Mouse (Mus musculus) layer of hippocampus, adult 11-12 months (tissue): ENCODE data around the gene Esrrg.

Experiments
- DNase-seq: peaks from one replicate; pipeline ENCODE4 v3.0.0; 2022; ENCODE audit warnings: low spot score

Esrrg gene

DNA sequence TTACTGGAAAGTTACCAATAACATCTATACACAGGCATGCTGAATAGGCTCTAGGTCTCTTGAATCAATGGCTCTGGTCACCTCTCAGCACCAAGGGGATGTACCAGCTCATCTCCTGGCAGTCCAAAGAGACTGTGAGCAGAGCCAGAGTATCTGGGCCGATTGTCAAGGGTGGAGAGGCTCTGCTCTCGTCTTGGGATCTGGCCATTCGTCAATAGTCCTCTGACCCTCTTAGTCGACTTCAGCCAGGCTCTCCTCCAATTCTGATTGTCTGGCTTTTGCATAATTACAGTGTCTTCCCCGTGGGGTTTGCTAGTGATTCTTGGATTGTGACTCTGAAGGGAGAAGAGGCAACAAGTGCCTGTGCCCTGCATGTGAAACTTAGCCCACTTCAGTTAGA, 41.3 kb downstream of the Esrrg start:
- no peak for DNase-seq

DNA sequence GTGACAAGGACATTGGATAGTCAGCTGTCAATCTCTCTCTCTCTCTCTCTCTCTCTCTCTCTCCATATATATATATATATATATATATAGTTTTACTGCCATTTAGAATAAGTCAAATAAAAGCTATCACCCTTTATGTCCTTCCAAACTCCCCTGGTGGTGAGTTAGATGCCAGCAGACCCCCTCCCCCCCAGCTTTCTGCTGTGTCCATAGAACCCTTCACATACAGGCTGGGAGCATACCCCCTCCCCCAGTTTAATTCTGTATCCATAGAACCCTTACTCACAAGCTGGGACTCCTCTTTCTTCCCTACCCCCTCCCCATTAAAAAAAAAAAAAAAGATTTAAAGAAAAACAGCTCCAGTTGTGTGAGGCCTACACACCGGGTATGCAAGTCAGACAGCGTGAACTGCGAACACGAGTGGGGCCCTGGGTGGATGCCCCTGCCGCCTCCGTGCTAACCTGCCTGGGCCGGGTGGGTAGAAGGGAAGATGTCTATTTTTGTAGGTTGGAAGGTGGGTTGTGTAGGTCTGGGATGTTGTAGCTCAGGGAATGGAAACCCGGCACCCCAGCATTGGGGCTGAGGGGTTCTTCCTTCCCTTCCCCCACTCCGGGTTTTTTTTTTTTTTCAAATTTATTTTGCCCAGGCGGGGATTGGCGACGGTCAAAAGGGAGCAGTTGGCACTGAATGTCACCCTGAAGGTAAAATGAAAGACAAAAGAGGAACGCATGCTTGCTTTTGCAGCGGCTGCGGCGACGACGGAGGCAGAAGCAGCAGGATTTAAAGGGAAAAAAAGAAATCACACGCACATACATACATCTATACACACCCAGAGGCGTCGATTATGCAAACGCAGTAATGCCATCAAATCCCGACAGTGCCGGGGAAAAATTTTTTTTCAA, 42.4 kb downstream of the Esrrg start:
- DNase-seq: no peak

DNA sequence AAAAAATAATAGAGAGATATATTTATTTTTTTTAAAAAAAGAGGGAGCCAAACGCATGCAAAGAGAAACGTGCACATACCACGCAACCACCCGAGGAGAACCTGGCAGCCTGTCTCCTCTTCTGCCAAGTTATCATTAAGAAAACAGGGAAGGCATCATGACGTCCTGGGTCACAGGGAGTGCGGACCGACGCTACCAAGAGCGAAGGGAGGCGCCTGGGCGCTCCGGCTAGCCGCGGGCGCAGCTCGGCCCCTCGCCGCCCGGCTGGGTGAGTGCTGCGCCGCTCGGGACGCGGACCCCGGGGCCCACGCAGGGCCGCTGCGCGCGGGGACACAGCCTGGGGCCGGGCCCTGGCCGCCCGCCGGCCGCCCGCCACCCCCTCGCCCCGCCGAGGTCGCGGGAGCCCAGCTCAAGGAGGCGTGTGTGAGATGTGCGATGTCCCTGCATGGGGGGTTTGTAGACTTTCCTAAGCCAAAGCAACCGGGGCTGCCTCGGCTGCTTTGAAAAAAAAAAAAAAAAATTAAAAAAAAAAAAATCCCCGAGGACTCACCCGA, 43.2 kb downstream of the Esrrg start:
- DNase-seq: peak; percentile 40

DNA sequence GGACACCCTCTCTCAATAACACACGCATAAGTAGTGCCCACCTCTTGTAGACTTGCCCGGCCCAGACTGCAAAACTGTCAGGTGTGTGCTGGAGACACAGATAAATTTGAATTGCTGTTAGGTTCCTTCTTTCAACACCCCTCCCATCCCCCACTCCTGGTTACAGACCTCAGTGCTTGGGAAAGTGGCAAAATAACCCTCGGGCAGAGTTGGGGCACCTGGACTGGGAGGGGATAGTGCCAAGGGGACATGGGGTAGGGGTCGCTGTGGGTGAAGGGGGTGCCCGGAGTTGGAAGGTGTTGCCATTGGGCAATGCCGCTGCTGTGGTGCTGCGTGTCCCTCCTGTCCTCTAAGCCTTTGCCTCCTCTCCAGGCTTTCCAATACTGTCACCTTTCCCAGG, 43.9 kb downstream of the Esrrg start:
- DNase-seq: no peak

DNA sequence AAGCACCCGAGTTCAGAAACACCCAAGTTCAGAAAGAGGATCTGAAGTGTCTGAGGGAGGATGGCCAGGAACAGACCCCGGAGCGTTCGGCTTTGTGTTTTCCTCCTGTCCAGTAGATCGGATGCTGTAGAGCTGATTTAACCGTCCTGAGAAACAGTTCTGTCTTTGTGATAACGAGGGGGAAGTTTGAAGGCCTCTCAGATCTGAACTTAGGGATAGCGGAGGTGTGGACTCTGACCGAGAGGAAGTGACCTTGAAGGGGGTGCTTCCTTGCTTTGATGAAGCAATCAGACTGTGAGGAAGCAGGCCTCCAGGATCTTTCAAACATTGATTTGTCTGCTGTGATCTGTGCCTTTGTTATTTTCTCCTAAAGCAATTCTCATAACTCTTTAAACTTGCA, 44.8 kb downstream of the Esrrg start:
- no peak for DNase-seq

DNA sequence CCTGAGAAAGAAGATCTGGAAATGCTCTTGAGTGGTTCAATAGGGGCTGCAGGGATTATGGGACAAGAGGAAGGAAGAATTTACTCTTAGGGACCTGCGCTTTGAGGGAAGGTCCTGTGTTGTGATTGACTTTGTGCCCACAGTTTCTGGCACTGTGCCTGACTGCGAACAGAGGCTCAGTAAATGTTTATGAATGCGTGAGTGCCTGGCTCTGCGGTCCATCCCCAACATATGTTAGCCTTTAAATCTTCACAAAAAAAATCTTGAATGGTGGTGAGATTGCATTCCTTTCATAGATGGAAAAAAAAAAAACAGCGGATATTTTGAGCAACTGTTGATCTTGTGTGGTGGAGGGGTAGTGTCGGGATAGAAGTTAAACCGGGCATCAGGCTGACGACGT, 52.4 kb downstream of the Esrrg start:
- DNase-seq: no peak

DNA sequence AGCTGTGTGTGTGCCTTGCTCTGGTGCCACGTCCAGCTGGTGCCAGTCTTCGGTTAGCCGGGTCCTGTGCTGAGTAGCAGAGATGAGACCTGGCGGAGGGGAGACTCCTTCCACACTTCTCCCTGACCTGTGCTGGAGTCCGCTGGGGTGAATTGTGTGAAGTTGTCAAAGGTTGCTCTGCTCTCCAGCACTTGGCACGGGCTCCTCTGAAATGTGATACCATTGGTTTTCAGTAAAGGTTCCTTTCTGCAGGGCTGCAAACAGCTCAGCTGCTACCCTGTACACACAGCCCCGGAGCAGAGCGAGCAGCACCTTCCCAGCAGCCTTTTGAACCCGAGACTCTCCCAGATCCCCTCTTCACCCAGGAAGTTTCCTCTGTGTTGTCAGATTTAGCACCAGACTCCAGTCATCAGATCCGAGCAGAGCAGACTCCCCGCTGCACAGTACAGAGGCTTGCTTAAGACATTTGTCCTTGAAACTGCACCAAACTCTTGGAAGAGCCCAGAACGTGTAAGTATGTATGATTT, 53.6 kb downstream of the Esrrg start:
- DNase-seq: no peak

DNA sequence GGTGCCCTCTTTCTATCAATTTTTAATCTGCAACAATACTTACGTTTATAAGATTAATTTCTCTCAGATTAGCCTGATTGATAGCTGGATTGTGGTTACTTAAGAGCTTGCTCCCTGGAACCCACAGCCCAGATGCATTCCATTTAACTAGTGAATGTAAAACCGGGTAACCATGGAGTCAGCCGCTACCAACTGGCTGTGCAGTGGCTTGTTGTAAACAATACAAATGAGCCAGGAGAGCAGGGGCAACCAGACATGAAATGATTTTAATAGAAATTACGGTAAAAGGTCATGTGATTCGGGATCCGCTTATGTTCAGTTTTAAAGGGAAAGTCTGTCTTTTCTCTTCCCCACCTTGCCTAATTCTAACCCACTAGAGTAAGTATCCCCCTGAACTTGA, 54.8 kb downstream of the Esrrg start:
- no peak for DNase-seq

DNA sequence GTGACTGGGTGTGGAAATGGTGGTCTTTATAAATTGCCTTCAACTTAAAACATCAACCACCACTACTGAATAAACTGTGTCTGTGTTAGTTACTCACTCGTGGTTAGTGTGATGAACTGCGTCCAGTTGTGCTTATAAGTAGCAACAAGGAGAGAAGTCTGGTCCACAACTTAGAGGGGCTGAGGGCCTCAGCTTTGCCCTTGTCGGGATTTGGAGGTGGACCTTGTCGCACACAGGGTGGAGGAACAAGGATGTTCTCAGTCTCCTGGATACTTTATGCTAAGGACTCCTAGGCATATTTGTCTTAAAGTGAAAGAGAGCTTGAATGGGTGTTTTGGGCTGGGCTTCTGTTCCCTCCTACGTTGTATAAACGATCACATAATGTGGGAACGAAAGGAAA, 55.7 kb downstream of the Esrrg start:
- DNase-seq: no peak

DNA sequence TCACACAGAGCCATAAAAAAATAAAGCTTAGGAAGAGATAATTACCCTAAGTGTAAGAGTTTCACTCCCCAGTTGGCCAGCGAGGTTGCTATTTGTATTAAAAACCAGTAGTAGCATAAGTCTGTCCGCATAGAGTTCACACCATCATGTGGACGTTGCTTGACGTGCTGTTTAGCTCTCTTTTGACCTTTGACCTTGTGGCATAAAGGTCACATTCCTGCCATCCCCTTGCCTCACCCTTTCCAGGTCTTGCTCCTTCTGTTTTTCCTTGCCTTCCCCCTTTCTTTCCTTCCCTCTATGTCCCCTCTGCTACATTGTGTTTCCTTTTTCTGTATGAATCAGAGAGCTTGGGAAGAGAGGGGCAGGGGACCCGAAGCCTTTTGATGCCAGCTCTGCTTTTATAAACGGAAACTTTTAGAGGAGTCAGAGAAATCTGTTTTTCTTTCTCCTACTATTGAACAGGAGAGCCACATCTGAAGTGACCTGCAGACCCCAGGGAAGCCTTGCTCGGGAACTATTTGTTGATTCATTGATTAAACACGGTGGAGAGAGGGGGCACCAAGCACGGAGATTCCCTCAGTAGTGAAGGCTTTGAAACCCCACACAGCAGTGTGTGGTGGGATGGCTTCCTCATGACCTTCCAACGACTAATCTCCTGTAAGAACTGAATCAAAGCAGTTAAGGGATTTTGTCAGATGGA, 57.5 kb downstream of the Esrrg start:
- DNase-seq: no peak

DNA sequence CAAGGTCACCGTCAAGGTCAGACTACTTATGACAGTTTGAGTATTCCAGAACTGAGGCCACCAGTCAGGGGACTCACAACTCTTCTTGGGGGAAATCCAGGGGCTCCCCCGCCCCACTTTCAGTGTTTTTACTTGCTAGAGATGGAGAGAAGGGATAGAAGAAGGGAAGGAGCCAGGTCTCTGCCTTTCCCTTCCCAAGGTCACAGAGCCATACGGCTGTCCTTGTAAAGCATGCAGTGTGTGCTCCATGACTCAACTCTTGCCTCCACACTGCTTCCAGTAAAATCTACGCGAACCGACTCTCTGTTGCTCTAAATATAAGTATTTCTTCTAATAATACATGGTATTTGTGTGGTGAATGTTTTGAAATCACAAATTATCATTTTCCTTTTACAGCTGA, 61.2 kb downstream of the Esrrg start:
- DNase-seq: no peak

DNA sequence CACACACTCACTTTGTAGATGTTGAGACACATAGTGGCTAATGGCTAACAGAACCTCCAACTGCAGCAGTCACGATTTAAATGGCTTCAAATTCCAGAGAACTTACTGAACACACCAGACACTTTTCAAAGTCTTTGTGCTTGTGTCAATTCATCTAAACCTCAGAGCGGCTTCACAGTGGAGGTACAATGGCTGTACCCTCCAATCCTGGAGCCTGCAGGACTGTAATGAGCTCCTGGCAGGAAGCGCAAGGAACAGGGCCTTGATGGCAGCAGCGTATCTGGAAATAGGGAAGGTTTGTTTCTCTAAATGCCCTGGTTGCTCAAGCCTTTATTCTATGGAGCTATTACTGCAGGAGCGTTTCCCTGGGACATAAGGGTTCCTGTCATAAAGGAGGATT, 63.9 kb downstream of the Esrrg start:
- no peak for DNase-seq

DNA sequence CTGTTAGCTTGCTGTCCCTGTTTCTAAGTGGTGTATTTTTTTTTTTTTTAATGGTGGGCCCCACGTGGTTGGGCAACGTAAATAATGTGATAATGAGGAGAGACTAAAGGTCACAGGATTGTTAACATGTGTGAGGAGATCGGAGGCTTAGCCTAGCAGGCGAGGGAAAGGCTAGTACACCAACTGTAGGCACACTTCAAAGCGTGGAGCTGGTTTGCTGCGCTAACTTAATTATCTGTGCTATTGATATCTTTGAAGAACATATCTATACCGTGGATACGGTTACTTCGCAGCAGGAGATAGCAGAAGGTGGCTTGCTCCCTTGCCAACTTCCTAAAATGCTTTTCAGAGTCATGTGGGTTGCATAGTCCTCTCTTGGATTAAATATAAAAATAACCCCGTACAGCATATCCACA, 66.2 kb downstream of the Esrrg start:
- DNase-seq: no peak

DNA sequence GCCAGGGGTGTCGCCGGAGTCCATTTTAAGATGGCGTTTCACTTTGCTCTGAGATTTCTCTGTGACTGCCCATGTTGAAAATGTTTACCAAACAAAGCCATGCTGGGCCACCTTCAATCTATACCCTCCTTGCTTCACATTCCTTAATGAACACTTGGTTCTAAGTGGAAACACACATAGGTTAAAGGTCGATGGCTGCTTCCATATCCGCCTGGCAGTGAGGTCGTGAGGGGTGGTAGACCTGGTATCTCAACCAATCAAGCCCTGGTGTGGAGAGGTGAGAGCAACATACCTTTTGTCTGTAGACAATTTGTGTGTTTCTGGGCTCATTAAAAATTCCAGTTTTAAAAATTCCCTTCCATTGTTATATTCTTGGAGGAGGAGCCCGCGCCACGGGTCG, 68.0 kb downstream of the Esrrg start:
- DNase-seq: no peak

DNA sequence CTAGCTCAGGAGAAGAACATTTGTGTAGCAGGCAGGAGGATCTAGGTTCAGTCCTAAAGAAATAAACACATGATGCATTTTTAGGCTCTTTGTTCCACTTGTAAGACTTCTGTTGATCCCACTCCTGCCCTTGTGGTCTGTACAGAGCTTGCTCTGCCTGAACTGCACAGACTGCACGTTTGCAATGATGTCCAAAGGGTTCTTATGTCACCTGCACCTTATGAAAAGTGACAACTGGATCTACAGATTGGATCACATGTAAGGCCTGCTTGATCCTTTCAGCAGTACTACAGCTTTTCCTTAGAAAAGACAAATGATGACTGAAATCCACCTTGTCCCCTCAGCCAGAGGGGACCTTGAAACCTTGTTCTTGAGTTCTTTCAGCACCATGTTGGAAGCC, 70.7 kb downstream of the Esrrg start:
- no peak for DNase-seq

DNA sequence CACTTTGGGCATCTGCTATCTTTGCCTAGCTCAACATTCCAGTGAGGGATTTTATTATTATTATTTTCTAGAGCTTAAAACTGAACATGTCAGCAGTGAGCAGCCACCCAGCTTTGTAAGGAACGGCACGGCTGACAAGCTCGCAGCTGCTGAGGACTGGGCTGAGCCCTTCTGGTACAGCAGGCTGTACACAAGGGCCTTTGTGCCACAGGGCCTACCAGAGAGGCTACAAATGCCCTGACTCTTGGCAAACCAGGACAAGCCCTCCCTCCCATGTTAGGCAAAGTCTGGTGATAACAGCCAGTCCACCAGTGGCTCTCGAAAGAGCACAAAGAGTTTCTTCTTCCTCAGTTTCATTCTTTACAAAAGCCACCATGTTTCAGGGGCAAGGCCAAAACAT, 75.9 kb downstream of the Esrrg start:
- DNase-seq: peak; percentile 19

DNA sequence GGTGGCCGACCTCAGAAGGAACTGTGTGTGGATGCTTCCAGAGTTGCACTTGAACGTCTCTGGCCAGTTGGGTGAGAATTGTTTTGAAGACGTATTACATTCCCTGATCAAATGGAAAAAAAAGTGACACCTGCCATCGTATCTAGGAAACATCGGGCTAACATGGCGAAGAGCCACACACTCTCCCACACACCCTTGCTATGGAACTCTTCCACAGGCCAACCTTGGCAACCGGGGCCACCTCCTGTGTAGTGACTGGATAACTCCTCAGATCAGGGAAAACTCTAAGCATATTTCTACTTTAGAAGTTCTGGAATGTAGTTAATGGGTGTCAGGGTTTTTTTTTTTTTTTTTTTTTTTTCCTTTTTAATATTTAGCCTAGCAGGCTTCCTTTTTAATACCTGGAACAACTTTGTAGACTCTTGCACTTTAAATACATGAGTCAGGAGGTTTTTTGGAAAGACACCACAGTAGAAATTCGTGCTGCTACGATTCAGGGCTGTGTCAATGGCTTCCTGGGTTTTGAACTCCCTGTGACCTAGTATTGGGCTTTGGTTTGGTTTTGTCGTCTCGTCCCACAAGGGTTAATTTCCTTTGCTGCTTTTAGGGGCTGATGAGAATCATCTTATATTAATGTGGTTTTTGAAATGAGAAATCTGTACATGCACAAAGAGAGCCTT, 83.4 kb downstream of the Esrrg start:
- no peak for DNase-seq

DNA sequence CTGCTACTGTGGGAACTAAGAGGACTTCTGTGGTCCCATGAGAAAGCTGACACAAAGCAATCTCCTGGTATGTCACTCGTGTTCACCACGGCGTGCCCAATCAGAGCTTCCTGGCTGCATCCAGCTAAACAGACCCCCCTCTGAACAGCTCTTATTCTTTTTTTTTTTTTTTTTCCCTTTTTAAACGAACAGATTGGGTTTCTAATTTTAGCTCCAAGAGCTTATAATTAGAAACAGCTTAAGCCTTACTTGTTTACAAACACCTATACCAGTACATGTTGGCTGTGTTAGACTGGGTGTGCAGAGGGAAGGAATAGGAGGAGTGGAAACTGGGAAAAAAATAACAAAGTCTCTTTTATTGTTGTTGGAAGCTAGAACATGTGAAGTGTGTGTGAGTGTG, 86.3 kb downstream of the Esrrg start:
- no peak for DNase-seq

DNA sequence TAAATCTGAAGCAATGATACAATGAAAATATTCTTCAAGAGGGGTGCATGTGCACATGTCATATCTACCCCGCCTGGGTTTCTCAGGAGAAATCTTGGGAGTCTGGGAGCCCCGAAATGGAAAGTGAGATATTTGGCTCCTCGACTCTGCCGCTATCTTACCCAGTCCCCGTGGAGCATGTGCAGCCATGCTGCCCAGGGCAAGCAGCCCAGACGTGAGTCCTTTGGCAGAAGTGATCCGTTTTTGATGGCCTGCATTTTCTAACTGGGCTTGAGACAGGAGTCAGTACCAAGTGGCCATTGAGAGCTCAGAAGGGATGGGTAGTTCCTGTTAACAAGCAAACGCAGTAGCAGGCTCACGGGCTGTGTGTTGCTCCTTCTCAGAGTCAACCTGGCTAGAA, 89.6 kb downstream of the Esrrg start:
- DNase-seq: no peak

DNA sequence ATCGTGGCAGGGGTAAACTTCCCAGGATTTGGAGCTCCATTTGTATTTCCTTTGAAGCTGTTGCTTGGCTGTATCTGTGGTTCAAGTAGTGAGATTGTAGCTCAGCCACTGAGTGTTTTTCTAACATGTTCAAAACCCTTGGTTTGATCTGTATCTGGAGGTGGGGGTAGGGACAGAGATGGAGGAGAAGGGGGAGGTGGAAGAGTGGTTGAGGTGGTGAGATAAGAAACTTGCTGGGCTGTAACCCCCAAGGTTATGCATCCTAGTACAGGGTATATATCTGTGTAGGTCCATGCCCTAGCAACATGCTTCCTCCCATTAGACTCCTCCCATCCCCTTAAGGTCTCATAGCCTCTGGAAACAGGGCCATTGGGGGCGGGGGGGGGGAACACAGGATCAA, 92.4 kb downstream of the Esrrg start:
- DNase-seq: no peak

DNA sequence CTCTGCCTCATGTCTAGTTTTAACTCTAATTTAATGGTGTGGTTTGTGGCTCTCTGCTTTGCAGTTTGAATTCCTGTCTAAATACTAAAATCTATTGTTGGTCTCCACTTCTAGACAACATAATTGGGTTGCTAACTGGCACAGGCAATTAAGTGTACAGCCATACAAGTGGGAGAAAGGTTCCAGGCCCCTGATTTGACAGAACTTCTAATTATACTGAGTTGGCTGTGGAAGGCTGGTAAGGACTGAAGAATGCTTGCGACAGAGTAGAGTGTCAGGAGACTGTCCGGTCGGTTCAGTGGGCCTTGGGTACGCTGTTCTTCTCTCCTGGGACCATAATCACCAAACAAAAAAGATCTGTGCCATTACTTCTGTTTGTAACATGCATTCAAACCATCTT, 96.3 kb downstream of the Esrrg start:
- DNase-seq: no peak

DNA sequence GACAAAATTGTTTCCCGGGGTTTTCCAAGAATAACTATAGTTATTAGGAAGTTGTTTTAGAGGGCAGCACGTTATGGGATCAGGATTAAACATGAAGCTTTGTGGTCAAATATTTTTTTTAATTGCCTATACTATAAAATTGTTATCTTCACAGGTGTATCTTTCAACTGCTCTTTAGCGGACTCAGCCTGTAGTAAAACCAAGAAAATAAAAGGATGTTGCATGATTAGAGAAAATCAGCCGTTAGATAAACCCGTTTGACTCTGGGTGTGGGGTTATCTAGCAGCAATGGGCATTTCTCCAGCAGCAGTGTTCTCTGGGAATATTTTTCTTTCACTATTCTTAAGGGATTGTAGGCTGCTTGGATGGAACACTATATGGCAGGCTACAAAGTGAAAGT, 96.8 kb downstream of the Esrrg start:
- DNase-seq: no peak

DNA sequence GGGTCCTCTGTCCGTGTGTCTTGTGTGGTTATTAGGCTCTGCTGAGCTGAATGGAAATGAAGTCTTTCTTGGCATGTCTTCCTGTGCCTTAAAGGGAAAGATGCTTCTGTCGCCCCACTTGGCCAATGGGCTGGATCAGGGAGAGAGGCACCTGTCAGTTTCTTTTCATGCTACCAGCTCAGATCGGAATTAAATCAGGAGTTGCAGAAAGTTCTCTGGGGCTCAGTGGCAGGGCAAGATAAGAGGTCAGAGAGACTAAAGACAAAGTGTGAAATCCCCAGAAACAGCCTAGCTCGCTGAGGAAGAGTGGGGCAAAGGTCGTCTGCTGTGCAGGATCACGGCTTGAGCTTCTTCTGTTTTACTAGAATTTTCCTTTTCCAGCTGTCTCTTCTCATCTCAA, 97.5 kb downstream of the Esrrg start:
- no peak for DNase-seq
